Mouse (Mus musculus) kidney, adult 10 weeks (tissue): ENCODE measurements around the gene Emc6. TPM values are rescaled to one million over a fixed set of nuclear protein-coding genes. Genes with fewer than 3 reads are reported as not detected.

Experiments used
- polyA plus RNA-seq: library from polyadenylated mRNA; stranded (reverse); fragments of 350-450 nt; fragmentation: Illumina TruSeq; extraction: RNeasy Lipid Tissue Mini Kit (QIAGEN cat#74804); gene quantifications from one replicate; pipeline ENCODE4 v1.2.3, GENCODE M21; 2014; ENCODE audit warnings: low read depth, low replicate concordance

Emc6 gene
- polyA plus RNA-seq, result 90.2 TPM

GRCm38 (mm10) chr11:73176608-73177508 is at the start of gene Emc6, which contains the start of gene Tax1bp3:
TSS of gene Emc6 (minus strand) at chr11:73177037.
TSS of gene Tax1bp3 (plus strand) at chr11:73177083.

GRCm38 (mm10) chr11:73199230-73199712 is 22.4 kb upstream of the Emc6 start, which contains the start of gene Shpk:
TSS of gene Shpk (plus strand) at chr11:73199460.

GRCm38 (mm10) chr11:73198603-73199229 is 21.9 kb upstream of the Emc6 start, which contains the start of gene Ctns:
TSS of gene Ctns (minus strand) at chr11:73199042.

GRCm38 (mm10) chr11:73159957-73160810 is 16.7 kb downstream of the Emc6 start, which contains the start of gene P2rx5:
TSS of gene P2rx5 (plus strand) at chr11:73160421.

GRCm38 (mm10) chr11:73137591-73138501 is 39.0 kb downstream of the Emc6 start, which contains the start of gene Haspin:
TSS of gene Haspin (minus strand) at chr11:73138294.

Other genes starting within 250 kb of the Emc6 start
- gene Atp2a3, start 215.9 kb downstream of the Emc6 start, polyA plus RNA-seq, result 5.0 TPM
- gene P2rx1, start 177.9 kb downstream of the Emc6 start, polyA plus RNA-seq, result 1.1 TPM
- 0.16 TPM for gene Camkk1, start 158.0 kb downstream of the Emc6 start, polyA plus RNA-seq
- gene Ncbp3, start 129.3 kb downstream of the Emc6 start, polyA plus RNA-seq, result 6.7 TPM
- 0.40 TPM for gene Itgae, start 86.5 kb downstream of the Emc6 start, polyA plus RNA-seq
- 3.6 TPM for gene Haspin, start 38.7 kb downstream of the Emc6 start, polyA plus RNA-seq
- 4.8 TPM for gene P2rx5, start 16.6 kb downstream of the Emc6 start, polyA plus RNA-seq
- 31.2 TPM for gene Tax1bp3, start within 50 bp of the Emc6 start, polyA plus RNA-seq
- gene Ctns, start 22.0 kb upstream of the Emc6 start, polyA plus RNA-seq, result 20.8 TPM
- gene Shpk, start 22.4 kb upstream of the Emc6 start, polyA plus RNA-seq, result 7.5 TPM
- not detected for gene Trpv1, start 57.3 kb upstream of the Emc6 start, polyA plus RNA-seq
- gene Trpv3, start 90.4 kb upstream of the Emc6 start, polyA plus RNA-seq, result 0.20 TPM
- 470 TPM for gene Aspa, start 152.6 kb upstream of the Emc6 start, polyA plus RNA-seq
- not detected for gene Gm49340, start 152.7 kb upstream of the Emc6 start, polyA plus RNA-seq
- gene Spata22, start 152.7 kb upstream of the Emc6 start, polyA plus RNA-seq, result 0.85 TPM
- not detected for gene Olfr20, start 173.7 kb upstream of the Emc6 start, polyA plus RNA-seq
- not detected for gene Olfr376, start 194.2 kb upstream of the Emc6 start, polyA plus RNA-seq
- not detected for gene Olfr1, start 222.6 kb upstream of the Emc6 start, polyA plus RNA-seq